Mouse (Mus musculus) induced T-regulatory cell, adult 2 months (primary cell): Measurements from ENCODE around the gene Ebf4.
"Not testable (repeated sequence)": the region's sequence is repeated elsewhere in the genome, so short reads cannot be mapped to it uniquely, and the experiment has no call there.

Experiments
- DNase-seq: peaks from one replicate; pipeline ENCODE4 v3.0.0-alpha.2; 2012; ENCODE audit warnings: low read depth

Gene Ebf4

GRCm38 (mm10) chr2:130295331-130296133 is 563 bp downstream of the Ebf4 start:
- peak; percentile 62 for DNase-seq

GRCm38 (mm10) chr2:130296134-130296745 is 1.3 kb downstream of the Ebf4 start:
- DNase-seq, result no peak

- DNase-seq, result no peak
Observed at GRCm38 (mm10) chr2:130297580-130297979, 2.6 kb downstream of the Ebf4 start.

- DNase-seq, result no peak
Observed at GRCm38 (mm10) chr2:130303014-130303413, 8.0 kb downstream of the Ebf4 start.

- no peak for DNase-seq
Observed at GRCm38 (mm10) chr2:130327057-130327456, 32.1 kb downstream of the Ebf4 start.

- no peak for DNase-seq
Observed at GRCm38 (mm10) chr2:130329502-130329901, 34.5 kb downstream of the Ebf4 start.

GRCm38 (mm10) chr2:130335112-130335511 is 40.1 kb downstream of the Ebf4 start:
- DNase-seq, result no peak

GRCm38 (mm10) chr2:130340464-130341219 is 45.7 kb downstream of the Ebf4 start:
- no peak for DNase-seq

- no peak for DNase-seq
Observed at GRCm38 (mm10) chr2:130341220-130341580, 46.2 kb downstream of the Ebf4 start.

- DNase-seq, result no peak
Observed at GRCm38 (mm10) chr2:130350376-130350775, 55.4 kb downstream of the Ebf4 start.

GRCm38 (mm10) chr2:130351758-130352339 is 56.9 kb downstream of the Ebf4 start:
- DNase-seq, result no peak

- DNase-seq, result no peak
Observed at GRCm38 (mm10) chr2:130353411-130353810, 58.4 kb downstream of the Ebf4 start.

- no peak for DNase-seq
Observed at GRCm38 (mm10) chr2:130353889-130354288, 58.9 kb downstream of the Ebf4 start.

- DNase-seq, result no peak
Observed at GRCm38 (mm10) chr2:130357551-130357950, 62.6 kb downstream of the Ebf4 start.

- DNase-seq, result no peak
Observed at GRCm38 (mm10) chr2:130358852-130359251, 63.9 kb downstream of the Ebf4 start.

- peak; percentile 33 for DNase-seq
Observed at GRCm38 (mm10) chr2:130362511-130363026, 67.6 kb downstream of the Ebf4 start.

- DNase-seq, result no peak
Observed at GRCm38 (mm10) chr2:130365211-130366094, 70.5 kb downstream of the Ebf4 start.

- DNase-seq, result no peak
Observed at GRCm38 (mm10) chr2:130367386-130367785, 72.4 kb downstream of the Ebf4 start.

- DNase-seq, result not testable (repeated sequence)
Observed at GRCm38 (mm10) chr2:130373026-130373425, 78.1 kb downstream of the Ebf4 start.

GRCm38 (mm10) chr2:130374951-130375350 is 80.0 kb downstream of the Ebf4 start:
- DNase-seq, result no peak

- no peak for DNase-seq
Observed at GRCm38 (mm10) chr2:130383205-130383604, 88.2 kb downstream of the Ebf4 start.
